Mouse (Mus musculus) hindbrain, embryonic 13.5 days (tissue): Measurements from ENCODE around the gene Dzip3. TPM values are rescaled to one million over a fixed set of nuclear protein-coding genes. Genes with fewer than 3 reads are reported as not detected.

Experiments
- ATAC-seq: fragments of 200-750 bp; cut with Nextera tagmentation; 2 replicates; pipeline ENCODE4 v1.8.0; 2017; ENCODE audit warnings: moderate TSS enrichment; ENCODE audit not compliant: low FRiP score
- H3K27ac ChIP-seq: fragments of 300-500 bp; sonication (generic); 2 replicates; pipeline ENCODE4 v1.5.1; 2015; ENCODE audit warnings: inconsistent platforms, mild to moderate bottlenecking, moderate library complexity
- H3K27me3 ChIP-seq: fragments of 300-500 bp; sonication (generic); 2 replicates; pipeline ENCODE4 v1.6.1; 2015; ENCODE audit warnings: mild to moderate bottlenecking, inconsistent platforms
- H3K36me3 ChIP-seq: fragments of 300-500 bp; sonication (generic); 2 replicates; pipeline ENCODE4 v1.6.1; 2015; ENCODE audit warnings: mild to moderate bottlenecking, inconsistent platforms
- H3K4me1 ChIP-seq: fragments of 300-500 bp; sonication (generic); replicated peaks from 2 replicates; pipeline ENCODE4 v1.6.1; 2015; ENCODE audit warnings: inconsistent platforms
- H3K4me2 ChIP-seq: fragments of 300-500 bp; sonication (generic); 2 replicates; pipeline ENCODE4 v1.6.1; 2015; ENCODE audit warnings: inconsistent platforms, mild to moderate bottlenecking, moderate library complexity
- H3K4me3 ChIP-seq: fragments of 300-500 bp; sonication (generic); 2 replicates; pipeline ENCODE4 v1.5.1; 2015; ENCODE audit warnings: mild to moderate bottlenecking, inconsistent platforms
- H3K9ac ChIP-seq: fragments of 300-500 bp; sonication (generic); 2 replicates; pipeline ENCODE4 v1.6.1; 2015; ENCODE audit warnings: mild to moderate bottlenecking, inconsistent platforms
- H3K9me3 ChIP-seq: fragments of 300-500 bp; sonication (generic); 2 replicates; pipeline ENCODE4 v1.6.1; 2016; ENCODE audit warnings: inconsistent platforms
- WGBS: fragments of 180-500 bp; shearing (Covaris S2); methylation state at CpG from one replicate; pipeline ENCODE4 v1.1.7; 2015; 5-methylcytosine and 5-hydroxymethylcytosine counted together
- polyA plus RNA-seq: library from polyadenylated mRNA; unstranded; fragments of >200 nt; fragmentation: Nextera tagmentation; extraction: Ambion mirVana; gene quantifications from 2 replicates; pipeline ENCODE4 v1.2.1, GENCODE M21; 2015

Dzip3 gene
- polyA plus RNA-seq, 1 experiment from 2014 or later: 51.7 TPM

DNA sequence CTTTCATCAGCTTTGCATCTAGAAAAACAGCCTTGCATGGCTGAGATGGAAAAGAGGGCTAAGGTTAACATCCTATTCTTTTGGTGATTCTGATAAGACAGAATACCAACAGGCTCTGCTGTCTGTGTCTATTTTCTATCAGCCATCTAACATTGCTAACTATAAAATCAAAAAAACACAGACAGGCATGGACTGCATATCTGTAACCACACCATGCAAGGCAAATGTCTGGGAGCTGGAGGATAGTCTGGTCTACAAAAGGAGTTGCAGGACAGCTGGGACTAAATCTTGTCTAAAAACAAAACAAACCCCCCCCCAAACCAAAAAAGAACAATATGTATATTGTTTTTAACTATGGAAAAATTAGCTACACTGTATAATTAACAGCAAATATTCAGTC lies 14.0 kb downstream of the Dzip3 start:
- no peak overlapping the region for H3K4me3 ChIP-seq
- H3K27me3 ChIP-seq: no peaks in the 10 kb centered on the region
- no peak for ATAC-seq
- H3K9me3 ChIP-seq: no peaks in the 10 kb centered on the region
- no peak overlapping the region for H3K9ac ChIP-seq
- H3K27ac ChIP-seq: no peak overlapping the region
- no peak overlapping the region for H3K4me2 ChIP-seq
- H3K36me3 ChIP-seq: peaks cover 18% of the 10 kb centered on the region
- H3K4me1 ChIP-seq: no peaks in the 10 kb centered on the region

DNA sequence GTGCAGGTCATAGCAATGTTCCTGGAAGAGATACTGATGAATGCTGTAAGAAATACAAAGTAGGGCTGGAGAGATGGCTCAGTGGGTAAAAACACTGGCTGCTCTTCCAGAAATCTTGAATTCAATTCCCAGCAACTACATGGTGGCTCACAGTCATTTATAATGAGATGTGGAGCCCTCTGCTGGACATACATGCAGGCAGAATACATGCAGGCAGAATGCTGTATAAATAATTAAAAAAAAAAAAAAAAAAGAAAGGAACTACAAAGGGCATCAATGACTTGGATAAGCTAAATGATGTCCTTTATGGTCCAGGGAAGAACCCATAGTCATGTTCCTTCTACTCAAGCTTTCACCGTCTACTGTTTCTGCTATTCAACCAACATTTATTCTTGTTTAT lies 20.4 kb downstream of the Dzip3 start:
- no peaks in the 10 kb centered on the region for H3K4me1 ChIP-seq
- ATAC-seq: no peak
- H3K27me3 ChIP-seq: no peaks in the 10 kb centered on the region
- no peak overlapping the region for H3K9ac ChIP-seq
- H3K4me2 ChIP-seq: no peak overlapping the region
- no peaks in the 10 kb centered on the region for H3K9me3 ChIP-seq
- H3K27ac ChIP-seq: no peak overlapping the region
- WGBS: 100% methylated on average over 1 of the region's 1 CpGs
- peaks cover 25% of the 10 kb centered on the region for H3K36me3 ChIP-seq
- no peak overlapping the region for H3K4me3 ChIP-seq

DNA sequence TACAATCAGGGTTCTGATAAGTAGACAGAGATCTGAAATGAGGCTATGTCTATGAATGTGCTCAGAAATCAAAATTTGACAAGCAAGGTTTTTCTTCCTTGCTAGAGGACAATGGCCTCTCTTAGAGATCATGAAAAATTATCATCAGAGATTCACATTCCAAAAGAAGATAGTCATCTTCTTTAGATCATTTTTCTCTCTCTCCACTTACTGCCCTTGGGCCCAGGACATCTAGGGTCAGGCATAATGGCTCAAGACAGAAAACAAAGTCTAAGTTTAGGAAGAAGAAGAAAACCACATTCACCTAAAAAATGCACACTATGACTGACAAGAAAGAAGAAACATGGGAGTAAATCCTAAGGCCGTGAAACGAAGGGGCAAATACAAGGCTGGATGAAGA lies 21.0 kb downstream of the Dzip3 start:
- Histone ChIP-seq H3K27ac (no peak overlapping the region), H3K4me3 (no peak overlapping the region), H3K36me3 (peaks cover 20% of the 10 kb centered on the region), H3K9ac (no peak overlapping the region), H3K4me1 (no peaks in the 10 kb centered on the region), H3K9me3 (no peaks in the 10 kb centered on the region), H3K4me2 (no peak overlapping the region), H3K27me3 (no peaks in the 10 kb centered on the region)
- ATAC-seq: no peak
- 99% methylated on average over 2 of the region's 2 CpGs for WGBS

DNA sequence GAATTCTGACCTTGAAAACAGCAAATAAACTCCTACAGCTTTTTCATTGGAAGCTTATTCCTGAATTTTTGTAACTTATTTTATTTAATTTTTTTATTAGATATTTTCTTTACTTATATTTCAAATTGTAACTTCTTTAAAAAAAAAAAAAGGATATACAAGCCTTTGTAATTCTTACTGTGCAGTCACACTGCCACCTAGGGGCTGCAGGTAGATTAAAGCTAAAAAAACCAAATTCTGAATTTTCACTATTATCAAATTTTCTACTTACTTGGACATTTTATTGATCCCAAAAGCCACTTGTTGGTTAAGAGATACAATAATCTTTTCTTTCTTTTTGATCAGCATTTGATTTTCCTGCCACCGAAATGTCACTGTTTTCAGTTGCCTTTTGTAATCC lies 52.2 kb downstream of the Dzip3 start:
- WGBS: 74% methylated on average over 1 of the region's 1 CpGs
- Histone ChIP-seq H3K9me3 (no peaks in the 10 kb centered on the region), H3K27me3 (no peaks in the 10 kb centered on the region), H3K4me3 (no peak overlapping the region), H3K4me2 (no peak overlapping the region), H3K36me3 (peaks cover 38% of the 10 kb centered on the region), H3K4me1 (no peaks in the 10 kb centered on the region), H3K9ac (no peak overlapping the region), H3K27ac (no peak overlapping the region)
- ATAC-seq: no peak

DNA sequence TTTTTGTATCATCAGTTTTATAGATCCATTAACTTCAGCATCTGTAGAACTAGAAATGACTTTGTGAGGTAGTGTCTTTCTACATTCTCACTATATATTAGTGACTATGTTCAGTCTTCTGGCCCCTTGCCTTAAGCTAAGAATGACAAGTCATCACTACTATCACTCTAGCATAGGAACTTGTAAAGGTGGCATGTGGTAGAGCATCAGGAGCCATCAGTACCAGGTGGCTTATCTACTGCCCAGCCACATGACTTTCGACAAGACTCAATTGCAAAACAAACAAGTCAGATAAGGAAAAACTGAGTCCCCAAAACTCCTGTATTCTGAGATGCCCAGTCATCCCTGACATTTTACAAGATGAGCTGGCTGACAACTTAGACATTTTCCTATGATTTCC lies 70.2 kb downstream of the Dzip3 start:
- no peak overlapping the region for H3K27ac ChIP-seq
- H3K4me3 ChIP-seq: no peak overlapping the region
- ATAC-seq: no peak
- peaks cover 48% of the 10 kb centered on the region for H3K36me3 ChIP-seq
- H3K9ac ChIP-seq: no peak overlapping the region
- H3K9me3 ChIP-seq: no peaks in the 10 kb centered on the region
- no peaks in the 10 kb centered on the region for H3K27me3 ChIP-seq
- 98% methylated on average over 1 of the region's 1 CpGs for WGBS
- H3K4me1 ChIP-seq: no peaks in the 10 kb centered on the region
- H3K4me2 ChIP-seq: no peak overlapping the region

DNA sequence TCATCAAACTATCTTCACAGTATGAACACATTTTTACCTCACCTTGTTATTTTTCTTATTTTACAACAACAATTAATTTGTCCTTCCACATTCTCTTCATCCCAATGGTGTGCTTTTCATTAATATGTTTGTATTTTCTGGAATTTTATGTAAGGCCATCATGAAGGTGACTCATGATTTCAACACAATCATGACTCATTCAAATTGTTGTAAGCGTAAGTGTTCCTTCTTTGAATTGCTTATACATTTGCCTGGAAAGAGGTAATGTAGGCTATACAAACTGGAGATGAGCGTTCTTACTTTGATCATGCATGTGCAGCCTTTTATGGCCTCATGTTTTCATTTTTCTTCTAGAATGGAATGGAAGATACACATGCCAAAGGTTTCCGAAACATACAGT lies 80.8 kb downstream of the Dzip3 start:
- no peak overlapping the region for H3K9ac ChIP-seq
- no peak overlapping the region for H3K4me3 ChIP-seq
- H3K27me3 ChIP-seq: no peaks in the 10 kb centered on the region
- H3K27ac ChIP-seq: no peak overlapping the region
- no peaks in the 10 kb centered on the region for H3K4me1 ChIP-seq
- no peaks in the 10 kb centered on the region for H3K36me3 ChIP-seq
- H3K9me3 ChIP-seq: no peaks in the 10 kb centered on the region
- 97% methylated on average over 3 of the region's 3 CpGs for WGBS
- ATAC-seq: no peak
- H3K4me2 ChIP-seq: no peak overlapping the region

DNA sequence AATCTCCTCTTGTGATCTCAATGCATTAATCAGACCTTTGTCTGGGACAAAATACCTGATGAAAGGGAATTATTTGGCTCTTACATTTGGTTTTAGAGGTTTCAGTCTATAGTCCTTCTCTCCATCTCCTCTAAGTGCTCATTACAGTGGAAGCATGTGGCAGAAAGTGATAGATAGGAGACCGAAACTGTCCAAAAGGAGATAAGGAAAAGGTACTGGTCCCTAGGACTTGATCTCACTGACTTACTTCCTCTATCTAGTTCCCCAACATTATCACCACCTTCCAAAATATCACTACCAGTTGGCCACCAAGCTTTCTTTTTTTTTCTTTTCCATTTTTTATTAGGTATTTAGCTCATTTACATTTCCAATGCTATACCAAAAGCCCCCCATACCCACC lies 82.8 kb downstream of the Dzip3 start:
- ATAC-seq: no peak
- Histone ChIP-seq H3K4me2 (no peak overlapping the region), H3K4me3 (no peak overlapping the region), H3K27ac (no peak overlapping the region), H3K9ac (no peak overlapping the region), H3K27me3 (no peaks in the 10 kb centered on the region), H3K9me3 (no peaks in the 10 kb centered on the region), H3K4me1 (no peaks in the 10 kb centered on the region), H3K36me3 (no peaks in the 10 kb centered on the region)
- WGBS: 96% methylated on average over 1 of the region's 1 CpGs

DNA sequence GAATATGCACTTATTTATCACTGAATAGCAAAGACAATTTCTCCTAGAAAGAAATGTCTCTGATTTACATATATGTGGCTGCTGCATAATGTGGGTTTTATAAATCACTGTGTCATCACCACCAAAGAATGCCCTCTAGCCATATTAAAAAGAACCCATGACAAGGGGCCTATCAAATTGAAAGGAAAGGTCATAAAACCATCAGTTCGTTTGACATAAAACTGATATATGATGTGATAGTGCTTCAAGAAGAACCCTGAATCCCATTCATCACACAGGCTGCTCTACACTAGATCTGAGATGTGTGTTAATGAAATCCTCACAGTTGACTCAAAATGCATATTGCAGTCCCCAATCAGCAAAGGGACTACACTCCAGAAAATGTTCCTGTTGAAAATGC lies 94.1 kb downstream of the Dzip3 start:
- H3K4me1 ChIP-seq: no peaks in the 10 kb centered on the region
- no peaks in the 10 kb centered on the region for H3K36me3 ChIP-seq
- H3K9me3 ChIP-seq: no peaks in the 10 kb centered on the region
- no peaks in the 10 kb centered on the region for H3K27me3 ChIP-seq
- H3K4me3 ChIP-seq: no peak overlapping the region
- no peak for ATAC-seq
- H3K9ac ChIP-seq: no peak overlapping the region
- 66% methylated on average over 1 of the region's 1 CpGs for WGBS
- no peak overlapping the region; the same call in 1 of the 2 replicates for H3K27ac ChIP-seq
- H3K4me2 ChIP-seq: no peak overlapping the region

DNA sequence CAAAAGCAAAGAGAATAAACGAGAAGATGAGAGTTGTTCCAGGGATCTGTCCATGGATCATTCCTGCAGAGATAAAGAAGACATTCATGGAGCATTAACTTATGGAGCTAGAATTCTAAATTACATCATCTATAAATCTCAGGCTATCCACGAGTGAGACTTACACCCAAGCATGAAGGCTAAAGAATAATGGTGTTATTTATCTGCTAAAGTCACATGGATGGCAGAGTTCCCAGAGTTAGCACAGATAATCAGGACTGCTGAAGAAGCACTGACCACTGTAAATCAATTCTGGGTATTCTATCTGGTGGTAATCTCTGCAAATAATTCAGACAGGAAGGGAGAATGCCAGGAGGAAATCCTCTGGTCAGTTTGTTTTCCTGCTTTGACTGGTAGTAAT lies 103.2 kb downstream of the Dzip3 start:
- Histone ChIP-seq H3K4me1 (no peaks in the 10 kb centered on the region), H3K36me3 (no peaks in the 10 kb centered on the region), H3K4me2 (no peak overlapping the region), H3K9ac (no peak overlapping the region), H3K4me3 (no peak overlapping the region), H3K27me3 (no peaks in the 10 kb centered on the region), H3K9me3 (no peaks in the 10 kb centered on the region), H3K27ac (no peak overlapping the region)
- WGBS: 64% methylated on average over 2 of the region's 2 CpGs
- no peak for ATAC-seq

Other genes starting within 250 kb of the Dzip3 start
- 0.10 and 0.18 TPM in 2 replicates for gene Trat1, start 222.1 kb downstream of the Dzip3 start, polyA plus RNA-seq
- not detected in 2 replicates for gene Retnlb, start 177.3 kb downstream of the Dzip3 start, polyA plus RNA-seq
- not detected in 2 replicates for gene Retnla, start 151.6 kb downstream of the Dzip3 start, polyA plus RNA-seq
- 0.51 and 1.1 TPM in 2 replicates for gene Retnlg, start 121.5 kb downstream of the Dzip3 start, polyA plus RNA-seq
- 8.5 and 10.5 TPM in 2 replicates for gene Cip2a, start within 50 bp of the Dzip3 start, polyA plus RNA-seq
- gene Myh15, start 63.3 kb upstream of the Dzip3 start, polyA plus RNA-seq: 0.05 TPM in 1 of 2 replicates, not detected in the other